Mouse (Mus musculus) MEL (cell line): Measurements from ENCODE around the gene Tanc1. TPM values are rescaled to one million over a fixed set of nuclear protein-coding genes. Genes with fewer than 3 reads are reported as not detected.
A peak's percentile ranks its signal among the peaks of the same experiment; 100 is the strongest.

Experiments
- DNase-seq: peaks from one replicate; pipeline ENCODE4 v3.0.0; 2011; ENCODE audit warnings: low read depth, low spot score
- H3K27ac ChIP-seq: 2 replicates; pipeline ENCODE4 v1.5.1; 2012; ENCODE audit warnings: low read depth, mild to moderate bottlenecking, control low read depth, low read length, moderate library complexity; ENCODE audit not compliant: control insufficient read depth
- H3K27me3 ChIP-seq, 2 experiments: fragments of 150-350 bp in 1 of 2; sonication (generic) in 1 of 2; 2 replicates each; pipeline ENCODE4 v1.6.1; 2012; ENCODE audit warnings: low read length in 2 of 2, mild to moderate bottlenecking in 2 of 2, improper control_type of control experiment in 1 of 2, moderate library complexity in 1 of 2; ENCODE audit not compliant: insufficient read depth in 2 of 2, control insufficient read depth in 1 of 2
- H3K36me3 ChIP-seq, 2 experiments: 2 replicates each; pipeline ENCODE4 v1.6.1; 2012 to 2014; ENCODE audit warnings: low read length in 2 of 2, improper control_type of control experiment in 1 of 2, inconsistent platforms in 1 of 2, mild to moderate bottlenecking in 1 of 2; ENCODE audit not compliant: insufficient read depth in 2 of 2, control insufficient read depth in 1 of 2
- H3K4me1 ChIP-seq, 2 experiments: fragments of 150-350 bp in 1 of 2; sonication (generic) in 1 of 2; 2 replicates each; pipeline ENCODE4 v1.6.1; 2012; ENCODE audit warnings: low read length in 2 of 2, improper control_type of control experiment in 1 of 2, mild to moderate bottlenecking in 1 of 2; ENCODE audit not compliant: insufficient read depth in 2 of 2, control insufficient read depth in 1 of 2
- H3K4me3 ChIP-seq, 2 experiments: fragments of 150-350 bp in 1 of 2; sonication (generic) in 1 of 2; 2 replicates each; pipeline ENCODE4 v1.5.1; 2012; ENCODE audit warnings: low read depth in 2 of 2, low read length in 2 of 2, mild to moderate bottlenecking in 2 of 2, moderate library complexity in 2 of 2, control low read depth in 1 of 2, improper control_type of control experiment in 1 of 2; ENCODE audit not compliant: control insufficient read depth in 1 of 2, insufficient read depth in 1 of 2
- H3K79me2 ChIP-seq: 2 replicates; pipeline ENCODE4 v1.6.1; 2012; ENCODE audit warnings: mild to moderate bottlenecking, low read length, moderate library complexity; ENCODE audit not compliant: control insufficient read depth, poor library complexity, insufficient read depth
- H3K9ac ChIP-seq: 2 replicates; pipeline ENCODE4 v1.6.1; 2012; ENCODE audit warnings: low read depth, mild to moderate bottlenecking, control low read depth, low read length, moderate library complexity; ENCODE audit not compliant: control insufficient read depth, poor library complexity, severe bottlenecking
- H3K9me3 ChIP-seq: fragments of 150-350 bp; sonication (generic); replicated peaks from 2 replicates; pipeline ENCODE4 v1.6.1; 2012; ENCODE audit warnings: mild to moderate bottlenecking, low read length, improper control_type of control experiment, moderate library complexity; ENCODE audit not compliant: insufficient read depth
- BHLHE40 ChIP-seq: IDR thresholded peaks from 2 replicates; pipeline ENCODE4 v1.6.1; 2012; ENCODE audit warnings: low read depth, mild to moderate bottlenecking, inconsistent platforms, low read length, improper control_type of control experiment, borderline replicate concordance
- CHD1 ChIP-seq: IDR thresholded peaks from 2 replicates; pipeline ENCODE4 v1.6.1; 2012; ENCODE audit warnings: low read depth, mild to moderate bottlenecking, inconsistent platforms, low read length, improper control_type of control experiment
- CHD2 ChIP-seq: IDR thresholded peaks from 2 replicates; pipeline ENCODE4 v1.6.1; 2011; ENCODE audit warnings: low read length, improper control_type of control experiment
- EP300 ChIP-seq, 2 experiments: IDR thresholded peaks; 2 replicates each; pipeline ENCODE4 v1.6.1; 2011; ENCODE audit warnings: improper control_type of control experiment in 2 of 2, low read length in 2 of 2, low read depth in 1 of 2, mild to moderate bottlenecking in 1 of 2
- ETS1 ChIP-seq: IDR thresholded peaks from 2 replicates; pipeline ENCODE4 v1.6.1; 2012; ENCODE audit warnings: low read depth, mild to moderate bottlenecking, inconsistent platforms, low read length, improper control_type of control experiment, moderate library complexity
- GABPA ChIP-seq: IDR thresholded peaks from 2 replicates; pipeline ENCODE4 v1.6.1; 2012; ENCODE audit warnings: low read depth, mild to moderate bottlenecking, inconsistent platforms, low read length, improper control_type of control experiment, moderate library complexity
- HCFC1 ChIP-seq: IDR thresholded peaks from 2 replicates; pipeline ENCODE4 v1.6.1; 2012; ENCODE audit warnings: low read depth, mild to moderate bottlenecking, inconsistent platforms, low read length, improper control_type of control experiment, moderate library complexity
- MXI1 ChIP-seq: IDR thresholded peaks from 2 replicates; pipeline ENCODE4 v1.6.1; 2011; ENCODE audit warnings: mild to moderate bottlenecking, low read depth, low read length, improper control_type of control experiment
- MYB ChIP-seq: IDR thresholded peaks from 2 replicates; pipeline ENCODE4 v1.6.1; 2011; ENCODE audit warnings: mild to moderate bottlenecking, low read depth, low read length, improper control_type of control experiment
- MYC ChIP-seq: IDR thresholded peaks from 2 replicates; pipeline ENCODE4 v1.6.1; 2011; ENCODE audit warnings: low read depth, mild to moderate bottlenecking, low read length, improper control_type of control experiment, moderate library complexity
- NELFE ChIP-seq: IDR thresholded peaks from 2 replicates; pipeline ENCODE4 v1.6.1; 2011; ENCODE audit warnings: low read depth, low read length, improper control_type of control experiment
- NRF1 ChIP-seq: IDR thresholded peaks from 2 replicates; pipeline ENCODE4 v1.6.1; 2014; ENCODE audit warnings: low read depth, mild to moderate bottlenecking, inconsistent platforms, low read length, improper control_type of control experiment, moderate library complexity; ENCODE audit not compliant: poor library complexity, insufficient read depth, severe bottlenecking
- POLR2A ChIP-seq, 2 experiments: IDR thresholded peaks; 2 replicates each; pipeline ENCODE4 v1.6.1; 2011 to 2012; ENCODE audit warnings: low read length in 2 of 2, mild to moderate bottlenecking in 2 of 2, control low read depth in 1 of 2, improper control_type of control experiment in 1 of 2, low read depth in 1 of 2, moderate library complexity in 1 of 2; ENCODE audit not compliant: control insufficient read depth in 1 of 2, insufficient read depth in 1 of 2, poor library complexity in 1 of 2
- POLR2AphosphoS2 ChIP-seq: IDR thresholded peaks from 2 replicates; pipeline ENCODE4 v1.6.1; 2011; ENCODE audit warnings: low read length, improper control_type of control experiment
- SIN3A ChIP-seq: IDR thresholded peaks from 2 replicates; pipeline ENCODE4 v1.6.1; 2012; ENCODE audit warnings: low read length, improper control_type of control experiment, inconsistent platforms
- TAL1 ChIP-seq: IDR thresholded peaks from 2 replicates; pipeline ENCODE4 v1.6.1; 2012; ENCODE audit warnings: mild to moderate bottlenecking, inconsistent platforms, low read length, moderate library complexity, mixed read lengths
- TBP ChIP-seq: IDR thresholded peaks from 2 replicates; pipeline ENCODE4 v1.8.0; 2011; ENCODE audit warnings: low read depth, low read length, improper control_type of control experiment
- UBTF ChIP-seq: IDR thresholded peaks from 2 replicates; pipeline ENCODE4 v1.6.1; 2012; ENCODE audit warnings: low read depth, mild to moderate bottlenecking, inconsistent platforms, low read length, improper control_type of control experiment, moderate library complexity, borderline replicate concordance; ENCODE audit not compliant: insufficient read depth
- USF2 ChIP-seq, 2 experiments: IDR thresholded peaks; 2 replicates each; pipeline ENCODE4 v1.6.1; 2011 to 2012; ENCODE audit warnings: improper control_type of control experiment in 2 of 2, low read length in 2 of 2, borderline replicate concordance in 1 of 2, inconsistent platforms in 1 of 2, low read depth in 1 of 2, mild to moderate bottlenecking in 1 of 2; ENCODE audit not compliant: insufficient read depth in 1 of 2
- ZC3H11A ChIP-seq: IDR thresholded peaks from 2 replicates; pipeline ENCODE4 v1.6.1; 2012; ENCODE audit warnings: low read depth, mild to moderate bottlenecking, inconsistent platforms, low read length, improper control_type of control experiment
- ZKSCAN1 ChIP-seq: IDR thresholded peaks from 2 replicates; pipeline ENCODE4 v1.6.1; 2012; ENCODE audit warnings: low read depth, mild to moderate bottlenecking, inconsistent platforms, low read length, improper control_type of control experiment, moderate library complexity
- ZMIZ1 ChIP-seq: IDR thresholded peaks from 2 replicates; pipeline ENCODE4 v1.6.1; 2012; ENCODE audit warnings: low read depth, mild to moderate bottlenecking, inconsistent platforms, low read length, improper control_type of control experiment, moderate library complexity
- ZNF384 ChIP-seq: IDR thresholded peaks from 2 replicates; pipeline ENCODE4 v1.6.1; 2012; ENCODE audit warnings: low read depth, mild to moderate bottlenecking, inconsistent platforms, low read length, improper control_type of control experiment
- polyA plus RNA-seq, 2 experiments: library from polyadenylated mRNA; stranded (reverse) in 1 of 2; unstranded in 1 of 2; fragments of >175 nt in 1 of 2; fragments of >200 nt in 1 of 2; gene quantifications; 2 replicates each; pipeline versions ENCODE4 v1.2.1 to v1.2.4; 2012; ENCODE audit warnings: low replicate concordance in 2 of 2, low read depth in 1 of 2; ENCODE audit not compliant: insufficient read length in 2 of 2, insufficient read depth in 1 of 2, missing spikeins in 1 of 2
- total RNA-seq: library from RNA; depleted of rRNA; stranded (reverse); fragments of 300-350 nt; gene quantifications from 2 replicates; pipeline ENCODE4 v1.2.3, GENCODE M21; 2012

The Tanc1 gene
- total and polyA plus RNA-seq, 3 experiments: 0.54 to 0.78 TPM; not detected in 1

- Histone ChIP-seq H3K27me3 (no peaks in the 10 kb centered on the region), H3K4me1 (peaks cover 0 to 7% of the 10 kb centered on the region in 2 experiments; a peak in 3 of 4 replicates), H3K9me3 (no peaks in the 10 kb centered on the region), H3K9ac (no peak overlapping the region), H3K36me3 (no peaks in the 10 kb centered on the region; a peak in 1 of 4 replicates), H3K4me3 (no peak overlapping the region), H3K79me2 (no peaks in the 10 kb centered on the region), H3K27ac (no peak overlapping the region)
- no peak for TF ChIP-seq MXI1
- no peak for TF ChIP-seq HCFC1
- TF ChIP-seq ZC3H11A: no peak
- no peak for TF ChIP-seq POLR2A (IDR thresholded peaks at IDR 0.05; ENCODE audit: control insufficient read depth in 1 of 2, insufficient read depth in 1 of 2, low read depth in 1 of 2, low read length in 2 of 2, poor library complexity in 1 of 2)
- TF ChIP-seq CHD1: no peak
- no peak for TF ChIP-seq NRF1
- TF ChIP-seq ZNF384: no peak
- TF ChIP-seq BHLHE40: no peak
- no peak for TF ChIP-seq MYB
- no peak for TF ChIP-seq GABPA
- no peak for TF ChIP-seq CHD2
- TF ChIP-seq TBP: no peak
- TF ChIP-seq ZMIZ1: no peak
- TF ChIP-seq POLR2AphosphoS2: no peak
- no peak for TF ChIP-seq ETS1
- no peak for TF ChIP-seq NELFE
- peak; percentile 60 for DNase-seq
Observed at GRCm38 (mm10) chr2:59746070-59746469, 134.2 kb downstream of the Tanc1 start.

DNA sequence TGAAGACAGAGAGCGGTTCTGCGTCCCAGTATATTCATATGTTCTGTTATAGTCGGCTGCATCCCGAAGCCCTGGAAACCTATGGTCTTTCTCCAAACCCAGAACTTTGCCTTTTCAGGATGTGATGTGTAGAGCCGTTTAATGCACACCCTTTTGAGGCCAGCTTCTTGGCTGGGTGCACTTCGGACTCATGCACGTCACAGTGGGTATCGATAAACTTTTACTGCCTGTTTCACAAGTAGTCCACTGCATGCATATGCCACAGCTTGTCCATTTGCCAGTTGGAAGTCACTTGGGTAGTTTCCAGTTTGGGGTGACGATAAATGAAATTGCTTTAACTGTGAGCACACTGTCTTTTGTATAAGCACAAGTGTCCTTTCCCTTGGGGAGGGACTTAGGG is 135.9 kb downstream of the Tanc1 start:
- no peak overlapping the region for H3K4me3 ChIP-seq
- H3K27ac ChIP-seq: no peak overlapping the region
- no peak for DNase-seq
- H3K9me3 ChIP-seq: no peaks in the 10 kb centered on the region
- TF ChIP-seq EP300 (IDR thresholded peaks at IDR 0.05; ENCODE audit: low read depth in 1 of 2, low read length in 2 of 2) (no peak), USF2 (IDR thresholded peaks at IDR 0.05; ENCODE audit: borderline replicate concordance in 1 of 2, insufficient read depth in 1 of 2, low read depth in 1 of 2, low read length in 2 of 2) (no peak), SIN3A (no peak), CHD2 (no peak), NELFE (no peak), UBTF (no peak), TAL1 (no peak), MYC (no peak), BHLHE40 (no peak), TBP (no peak), ZKSCAN1 (no peak)
- TF ChIP-seq, all 39 proteins: peak for 0
- H3K9ac ChIP-seq: no peak overlapping the region
- H3K27me3 ChIP-seq: no peaks in the 10 kb centered on the region
- H3K36me3 ChIP-seq: no peaks in the 10 kb centered on the region; a peak in 1 of 4 replicates
- H3K4me1 ChIP-seq: peaks cover 0 to 7% of the 10 kb centered on the region in 2 experiments; a peak in 3 of 4 replicates
- H3K79me2 ChIP-seq: no peaks in the 10 kb centered on the region
